Mouse (Mus musculus): ENCODE results near the gene Gm10100.
"Not testable (repeated sequence)": the region's sequence is repeated elsewhere in the genome, so short reads cannot be mapped to it uniquely, and the experiment has no call there.

Gm10100 gene

GRCm38 (mm10) chr10:77726186-77726585 is at the start of gene Gm10100:
Gene Gm10100, plus strand, starts transcription at chr10:77726486.
- DNase-seq (ENCODE audit: low spot score in 2 of 2): no peak

DNA sequence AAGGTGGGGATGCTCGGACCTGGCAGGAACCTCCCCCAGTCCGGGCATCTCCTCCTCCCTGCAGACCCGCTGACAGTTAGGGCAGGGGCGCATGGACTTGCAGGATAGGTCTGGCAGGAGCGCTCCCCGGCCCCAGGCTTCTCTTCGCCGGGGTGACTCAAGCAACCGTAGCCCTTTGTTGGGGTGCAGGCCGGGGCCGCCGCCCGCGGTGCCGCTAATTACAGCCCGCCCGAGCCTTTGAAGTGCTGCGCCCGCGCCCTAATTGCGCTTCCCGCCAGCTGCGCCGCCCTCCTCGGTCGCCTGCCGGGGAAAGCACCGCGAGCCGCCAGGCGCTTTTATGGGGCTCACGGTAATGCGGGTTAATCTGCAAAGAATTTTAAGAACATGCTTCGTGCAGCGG is 48.7 kb upstream of the Gm10100 start:
- no peak for DNase-seq (ENCODE audit: low spot score in 2 of 2)

DNA sequence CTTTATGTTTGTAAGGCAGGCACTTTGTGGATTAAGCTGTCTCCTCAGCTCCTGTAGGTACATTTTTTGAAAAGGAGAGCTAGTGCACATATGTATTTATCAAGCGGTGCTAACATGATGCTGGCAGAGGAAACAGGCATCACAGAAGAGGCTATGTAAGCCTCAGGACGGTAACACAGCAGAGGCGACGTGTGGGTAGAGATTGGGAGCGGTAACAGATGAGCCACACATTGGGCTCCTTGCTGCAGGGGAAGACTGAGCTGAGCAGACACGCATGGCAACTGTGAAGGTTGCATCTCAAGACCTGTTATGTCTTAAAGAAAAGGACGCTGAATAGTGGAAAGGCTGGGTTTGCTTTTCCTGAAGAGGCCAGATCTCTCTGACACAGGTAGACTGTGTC is 43.3 kb upstream of the Gm10100 start:
- no peak for DNase-seq (ENCODE audit: low spot score in 2 of 2)

DNA sequence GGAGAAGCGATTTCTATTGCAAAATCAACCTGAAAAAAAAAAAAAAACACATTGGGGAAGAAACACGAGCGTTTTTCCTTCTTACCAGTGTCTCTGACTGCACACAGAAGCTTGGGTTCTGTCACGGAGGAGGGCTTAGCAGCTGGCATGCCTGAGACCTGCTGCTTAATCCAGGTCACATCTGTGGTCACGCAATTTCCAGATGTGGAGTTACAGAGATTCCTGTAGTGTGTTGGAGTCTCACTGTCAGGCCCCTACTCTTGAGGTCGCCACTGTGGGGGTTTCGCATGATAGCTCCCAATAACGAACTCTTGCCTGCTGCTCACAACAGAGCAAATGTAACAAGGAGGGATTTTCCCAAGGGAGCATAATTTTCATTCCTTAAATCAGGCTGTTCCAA is 42.1 kb upstream of the Gm10100 start:
- DNase-seq (ENCODE audit: low spot score in 2 of 2): no peak

- no peak for DNase-seq (ENCODE audit: low spot score in 2 of 2)
Measured at GRCm38 (mm10) chr10:77685895-77686664, 40.2 kb upstream of the Gm10100 start, which contains the start of gene Tspear. Gene Tspear, plus strand, starts transcription at chr10:77686569.

GRCm38 (mm10) chr10:77687021-77687420 is 39.3 kb upstream of the Gm10100 start:
- no peak for DNase-seq (ENCODE audit: low spot score in 2 of 2)

DNA sequence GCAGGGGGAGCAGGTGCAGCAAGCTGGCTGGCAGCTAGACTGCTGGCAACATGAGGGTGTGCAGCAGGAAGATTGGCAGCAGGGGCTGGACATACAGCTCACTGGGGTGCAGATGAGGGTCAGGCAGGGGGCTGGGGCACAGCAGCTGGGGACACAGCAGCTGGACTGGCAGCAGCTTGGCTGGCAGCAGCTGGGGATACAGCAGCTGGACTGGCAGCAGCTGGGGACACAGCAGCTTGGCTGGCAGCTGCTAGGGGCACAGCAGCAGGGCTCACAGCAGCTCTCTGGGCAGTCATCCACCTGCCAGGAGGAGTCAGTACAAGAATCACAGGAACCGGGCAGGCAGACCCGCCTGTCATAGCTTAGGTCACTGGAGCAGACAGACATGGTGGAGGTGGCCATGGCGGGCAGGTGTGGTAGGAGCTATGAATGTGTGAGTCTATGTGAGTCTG is 35.9 kb upstream of the Gm10100 start, which contains the start of gene Gm19402:
Gm19402 (minus strand) TSS at position 402 of the 452 bp plus-strand sequence.
- DNase-seq (ENCODE audit: low spot score in 2 of 2): not testable (repeated sequence)

GRCm38 (mm10) chr10:77697133-77697532 is 29.2 kb upstream of the Gm10100 start, which contains the start of gene Gm9508:
Gene Gm9508, minus strand, starts transcription at chr10:77697233.
- DNase-seq (ENCODE audit: low spot score in 2 of 2): no peak

- DNase-seq (ENCODE audit: low spot score in 2 of 2): no peak
Measured at GRCm38 (mm10) chr10:77706326-77706725, 20.0 kb upstream of the Gm10100 start, which contains the start of gene Gm10272. Gene Gm10272, plus strand, starts transcription at chr10:77706626.

GRCm38 (mm10) chr10:77709831-77710230 is 16.5 kb upstream of the Gm10100 start:
- DNase-seq (ENCODE audit: low spot score in 2 of 2): no peak

DNA sequence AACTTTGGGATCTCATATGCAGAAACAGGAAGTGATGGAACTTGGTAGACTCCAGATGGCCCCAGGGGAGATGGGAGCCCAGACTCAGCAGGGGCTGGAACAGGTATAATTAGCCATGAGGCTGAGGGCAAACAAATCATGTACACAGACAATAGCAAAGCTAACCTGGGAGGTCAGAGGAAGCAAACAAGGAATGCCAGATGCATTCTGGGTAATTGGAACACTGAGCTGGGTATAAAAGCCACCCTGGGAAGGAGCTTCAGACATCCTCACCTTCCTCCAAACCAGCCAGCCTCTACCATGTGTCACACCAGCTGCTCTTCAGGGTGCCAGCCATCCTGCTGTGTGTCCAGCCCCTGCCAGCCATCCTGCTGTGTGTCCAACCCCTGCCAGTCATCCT is 15.1 kb upstream of the Gm10100 start, which contains the start of gene Gm10024:
Gm10024 (plus strand) TSS at position 301 of the 400 bp plus-strand sequence.
- DNase-seq (ENCODE audit: low spot score in 2 of 2): not testable (repeated sequence)

- no peak for DNase-seq (ENCODE audit: low spot score in 2 of 2)
Measured at GRCm38 (mm10) chr10:77713734-77714133, 12.6 kb upstream of the Gm10100 start.

DNA sequence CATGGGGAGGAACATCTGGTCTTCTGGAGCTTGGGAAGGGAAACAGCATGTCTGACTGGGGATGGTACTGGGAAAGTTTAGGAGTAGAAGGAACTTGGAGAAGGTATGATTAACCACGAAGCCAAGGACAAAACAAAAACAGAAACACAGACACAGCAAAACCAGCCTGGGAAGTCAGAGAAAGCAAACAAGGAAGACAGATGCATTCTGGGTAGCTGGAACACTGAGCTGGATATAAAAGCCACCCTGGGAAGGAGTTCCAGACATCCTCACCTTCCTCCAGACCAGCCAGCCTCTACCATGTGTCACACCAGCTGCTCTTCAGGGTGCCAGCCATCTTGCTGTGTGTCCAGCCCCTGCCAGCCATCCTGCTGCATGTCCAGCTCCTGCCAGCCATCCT is 10.8 kb upstream of the Gm10100 start, which contains the start of gene Gm10142:
Gm10142 (plus strand) TSS at position 301 of the 400 bp plus-strand sequence.
- no peak for DNase-seq (ENCODE audit: low spot score in 2 of 2)

GRCm38 (mm10) chr10:77720299-77720698 is 6.0 kb upstream of the Gm10100 start, which contains the start of gene Krtap12-1:
Gene Krtap12-1, plus strand, starts transcription at chr10:77720599.
- not testable (repeated sequence) for DNase-seq (ENCODE audit: low spot score in 2 of 2)

- DNase-seq (ENCODE audit: low spot score in 2 of 2): no peak
Measured at GRCm38 (mm10) chr10:77724855-77725254, 1.4 kb upstream of the Gm10100 start.

DNA sequence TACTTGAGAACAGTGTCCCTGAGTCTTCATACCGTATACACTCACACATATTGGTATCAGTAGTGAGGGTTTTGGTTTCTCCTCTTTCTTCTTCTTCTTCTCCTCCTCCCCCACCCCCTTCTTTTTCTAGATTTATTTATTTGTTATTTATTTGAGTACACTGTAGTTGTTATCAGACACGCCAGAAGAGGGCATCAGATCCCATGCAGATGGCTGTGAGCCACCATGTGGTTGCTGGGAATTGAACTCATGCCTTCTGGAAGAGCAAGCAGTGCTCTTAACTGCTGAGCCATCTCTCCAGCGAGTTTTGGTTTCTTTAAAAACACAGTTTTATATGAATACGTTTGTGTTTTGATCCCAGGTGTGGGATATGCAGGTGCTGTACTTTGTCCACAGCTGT is 2.0 kb downstream of the Gm10100 start:
- no peak for DNase-seq (ENCODE audit: low spot score in 2 of 2)

GRCm38 (mm10) chr10:77729241-77729640 is 3.0 kb downstream of the Gm10100 start:
- DNase-seq (ENCODE audit: low spot score in 2 of 2): no peak

- DNase-seq (ENCODE audit: low spot score in 2 of 2): no peak
Measured at GRCm38 (mm10) chr10:77735928-77736327, 9.6 kb downstream of the Gm10100 start.

- no peak for DNase-seq (ENCODE audit: low spot score in 2 of 2)
Measured at GRCm38 (mm10) chr10:77738929-77739328, 12.6 kb downstream of the Gm10100 start.

- DNase-seq (ENCODE audit: low spot score in 2 of 2): not testable (repeated sequence)
Measured at GRCm38 (mm10) chr10:77741924-77742688, 15.8 kb downstream of the Gm10100 start, which contains the start of gene Gm18596. Gene Gm18596, minus strand, starts transcription at chr10:77742638.

DNA sequence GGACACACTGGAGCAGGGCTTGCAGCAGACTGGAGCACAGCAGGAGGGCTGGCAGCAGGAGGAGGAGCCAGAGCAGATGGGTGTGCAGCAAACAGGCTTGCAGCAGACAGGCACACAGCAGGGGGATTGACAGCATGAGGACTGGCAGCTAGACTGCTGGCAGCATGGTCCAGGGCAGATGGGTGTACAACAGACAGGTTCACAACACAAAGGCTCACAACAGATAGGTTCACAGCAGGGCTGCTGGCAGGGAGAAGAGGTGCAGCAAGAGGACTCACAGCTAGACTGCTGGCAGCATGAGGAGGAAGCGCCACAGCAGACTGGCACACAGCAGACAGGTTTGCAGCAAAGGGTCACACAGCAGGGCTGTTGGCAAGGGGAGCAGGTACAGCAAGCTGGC is 24.4 kb downstream of the Gm10100 start:
- DNase-seq (ENCODE audit: low spot score in 2 of 2): not testable (repeated sequence)

DNA sequence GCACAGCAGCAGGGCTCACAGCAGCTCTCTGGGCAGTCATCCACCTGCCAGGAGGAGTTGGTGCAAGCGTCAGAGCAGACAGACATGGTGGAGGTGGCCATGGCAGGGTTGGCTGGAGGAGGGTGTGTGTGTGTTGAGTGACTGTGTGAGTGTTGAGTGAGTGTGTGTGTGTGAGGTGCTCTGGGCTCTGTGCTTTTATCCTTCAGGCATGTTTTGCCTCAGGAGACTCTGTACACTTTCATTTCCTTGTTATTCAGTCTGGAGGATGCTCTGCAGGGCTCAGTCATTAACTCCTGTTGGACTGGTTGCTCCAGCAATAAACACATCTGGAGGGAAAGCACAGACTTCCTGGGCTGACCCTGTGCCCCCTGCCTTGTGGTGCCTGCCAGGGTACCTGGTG is 25.0 kb downstream of the Gm10100 start, which contains the start of gene Gm9736:
Gm9736 (minus strand) TSS at position 101 of the 400 bp plus-strand sequence.
- not testable (repeated sequence) for DNase-seq (ENCODE audit: low spot score in 2 of 2)

Data from frontal cortex, postnatal 14 days (tissue).